Mouse (Mus musculus): ENCODE measurements around the gene Vmn1r117. TPM values are rescaled to one million over a fixed set of nuclear protein-coding genes. Genes with fewer than 3 reads are reported as not detected.
"Not testable (repeated sequence)": the region's sequence is repeated elsewhere in the genome, so short reads cannot be mapped to it uniquely, and the experiment has no call there.

Vmn1r117 gene
- polyA plus RNA-seq (2014; fragmentation: Nextera tagmentation; extraction: Ambion mirVana) = not detected in 2 replicates

- H3K4me1 ChIP-seq (ENCODE audit: control insufficient read depth, insufficient read depth, low read length); H3K27me3 ChIP-seq (ENCODE audit: control insufficient read depth, insufficient read depth, low read length); H3K9ac ChIP-seq (replicated peaks; ENCODE audit: low read depth, low read length); ATAC-seq (ENCODE audit: low read depth); H3K9me3 ChIP-seq (ENCODE audit: control insufficient read depth, low read length); H3K4me2 ChIP-seq (ENCODE audit: low read depth, low read length); H3K27ac ChIP-seq (ENCODE audit: low read depth, low read length); H3K36me3 ChIP-seq (ENCODE audit: control insufficient read depth, insufficient read depth, low read length); H3K4me3 ChIP-seq (ENCODE audit: low read depth, low read length): not testable (repeated sequence)
- no CpG with 5 or more reads among the region's 2 CpGs for WGBS
These were observed at the start of gene Vmn1r117 for GRCm38 (mm10) chr7:20884021-20884420. TSS of gene Vmn1r117 (minus strand) at chr7:20884121.

- H3K4me3 ChIP-seq (ENCODE audit: low read depth, low read length); H3K4me1 ChIP-seq (ENCODE audit: control insufficient read depth, insufficient read depth, low read length); H3K27me3 ChIP-seq (ENCODE audit: control insufficient read depth, insufficient read depth, low read length); H3K36me3 ChIP-seq (ENCODE audit: control insufficient read depth, insufficient read depth, low read length); H3K9ac ChIP-seq (replicated peaks; ENCODE audit: low read depth, low read length); H3K4me2 ChIP-seq (ENCODE audit: low read depth, low read length); H3K27ac ChIP-seq (ENCODE audit: low read depth, low read length); ATAC-seq (ENCODE audit: low read depth); H3K9me3 ChIP-seq (ENCODE audit: control insufficient read depth, low read length): not testable (repeated sequence)
- WGBS = no CpG with 5 or more reads among the region's 2 CpGs
These were observed 28.3 kb upstream of the Vmn1r117 start, which contains the start of gene Vmn1r118 for GRCm38 (mm10) chr7:20912247-20912646. TSS of gene Vmn1r118 (minus strand) at chr7:20912347.

GRCm38 (mm10) chr7:20871956-20872355, 12.0 kb downstream of the Vmn1r117 start, which contains the start of gene Vmn1r116:
TSS of gene Vmn1r116 (plus strand) at chr7:20872256.
- 48% methylated on average over 3 of the region's 3 CpGs for WGBS
- H3K9me3 ChIP-seq (ENCODE audit: control insufficient read depth, low read length); H3K4me1 ChIP-seq (ENCODE audit: control insufficient read depth, insufficient read depth, low read length); ATAC-seq (ENCODE audit: low read depth); H3K4me2 ChIP-seq (ENCODE audit: low read depth, low read length); H3K9ac ChIP-seq (replicated peaks; ENCODE audit: low read depth, low read length); H3K4me3 ChIP-seq (ENCODE audit: low read depth, low read length); H3K27ac ChIP-seq (ENCODE audit: low read depth, low read length); H3K27me3 ChIP-seq (ENCODE audit: control insufficient read depth, insufficient read depth, low read length); H3K36me3 ChIP-seq (ENCODE audit: control insufficient read depth, insufficient read depth, low read length): not testable (repeated sequence)

- H3K9me3 ChIP-seq (ENCODE audit: control insufficient read depth, low read length); ATAC-seq (ENCODE audit: low read depth); H3K4me3 ChIP-seq (ENCODE audit: low read depth, low read length); H3K4me1 ChIP-seq (ENCODE audit: control insufficient read depth, insufficient read depth, low read length); H3K9ac ChIP-seq (replicated peaks; ENCODE audit: low read depth, low read length); H3K27ac ChIP-seq (ENCODE audit: low read depth, low read length); H3K4me2 ChIP-seq (ENCODE audit: low read depth, low read length); H3K27me3 ChIP-seq (ENCODE audit: control insufficient read depth, insufficient read depth, low read length); H3K36me3 ChIP-seq (ENCODE audit: control insufficient read depth, insufficient read depth, low read length): not testable (repeated sequence)
- 81% methylated on average over 1 of the region's 3 CpGs for WGBS
These were observed 39.0 kb downstream of the Vmn1r117 start, which contains the start of gene Vmn1r115 for GRCm38 (mm10) chr7:20844885-20845284. TSS of gene Vmn1r115 (minus strand) at chr7:20844985.

Other genes with a start within 250 kb of the Vmn1r117 start
- gene Vmn1r107, start 215.2 kb downstream of the Vmn1r117 start, polyA plus RNA-seq (2014; fragmentation: Nextera tagmentation; extraction: Ambion mirVana) = not detected in 2 replicates
- gene Vmn1r111, start 180.9 kb downstream of the Vmn1r117 start, polyA plus RNA-seq (2014; fragmentation: Nextera tagmentation; extraction: Ambion mirVana) = not detected in 2 replicates
- gene Gm10668, start 153.5 kb downstream of the Vmn1r117 start, polyA plus RNA-seq (2014; fragmentation: Nextera tagmentation; extraction: Ambion mirVana) = not detected in 2 replicates
- gene Vmn1r112, start 112.9 kb downstream of the Vmn1r117 start, polyA plus RNA-seq (2014; fragmentation: Nextera tagmentation; extraction: Ambion mirVana) = not detected in 2 replicates
- not detected in 2 replicates for gene Vmn1r113, start 96.8 kb downstream of the Vmn1r117 start, polyA plus RNA-seq (2014; fragmentation: Nextera tagmentation; extraction: Ambion mirVana)
- gene Vmn1r114, start 71.9 kb downstream of the Vmn1r117 start, polyA plus RNA-seq (2014; fragmentation: Nextera tagmentation; extraction: Ambion mirVana) = not detected in 2 replicates
- not detected in 2 replicates for gene Vmn1r115, start 39.1 kb downstream of the Vmn1r117 start, polyA plus RNA-seq (2014; fragmentation: Nextera tagmentation; extraction: Ambion mirVana)
- gene Vmn1r116, start 11.9 kb downstream of the Vmn1r117 start, polyA plus RNA-seq (2014; fragmentation: Nextera tagmentation; extraction: Ambion mirVana) = not detected in 2 replicates
- gene Vmn1r118, start 28.2 kb upstream of the Vmn1r117 start, polyA plus RNA-seq (2014; fragmentation: Nextera tagmentation; extraction: Ambion mirVana) = not detected in 2 replicates
- not detected in 2 replicates for gene Vmn1r119, start 128.3 kb upstream of the Vmn1r117 start, polyA plus RNA-seq (2014; fragmentation: Nextera tagmentation; extraction: Ambion mirVana)
- not detected in 2 replicates for gene Vmn1r120, start 169.7 kb upstream of the Vmn1r117 start, polyA plus RNA-seq (2014; fragmentation: Nextera tagmentation; extraction: Ambion mirVana)
- gene Vmn1r121, start 214.4 kb upstream of the Vmn1r117 start, polyA plus RNA-seq (2014; fragmentation: Nextera tagmentation; extraction: Ambion mirVana) = not detected in 2 replicates